Mouse (Mus musculus) heart, embryonic 10.5 days (tissue): ENCODE results near the gene Dync1h1. TPM values are rescaled to one million over a fixed set of nuclear protein-coding genes. Genes with fewer than 3 reads are reported as not detected.
"Not testable (repeated sequence)": the region's sequence is repeated elsewhere in the genome, so short reads cannot be mapped to it uniquely, and the experiment has no call there.

Experiments
- DNase-seq: peaks from one replicate; pipeline ENCODE4 v3.0.0-alpha.2; 2017; ENCODE audit warnings: low spot score
- H3K27ac ChIP-seq: fragments of 300-500 bp; sonication (generic); 2 replicates; pipeline ENCODE4 v1.5.1; 2016; ENCODE audit warnings: mild to moderate bottlenecking
- H3K27me3 ChIP-seq: fragments of 300-500 bp; sonication (generic); 2 replicates; pipeline ENCODE4 v1.6.1; 2016; ENCODE audit warnings: mild to moderate bottlenecking; ENCODE audit not compliant: poor library complexity, insufficient read depth, severe bottlenecking
- H3K36me3 ChIP-seq: fragments of 300-500 bp; sonication (generic); 2 replicates; pipeline ENCODE4 v1.6.1; 2016; ENCODE audit warnings: mild to moderate bottlenecking, moderate library complexity
- H3K4me1 ChIP-seq: fragments of 300-500 bp; sonication (generic); 2 replicates; pipeline ENCODE4 v1.6.1; 2016; ENCODE audit warnings: mild to moderate bottlenecking
- H3K4me3 ChIP-seq: fragments of 300-500 bp; sonication (generic); 2 replicates; pipeline ENCODE4 v1.5.1; 2016; ENCODE audit warnings: mild to moderate bottlenecking, moderate library complexity
- H3K9me3 ChIP-seq: fragments of 300-500 bp; sonication (generic); 2 replicates; pipeline ENCODE4 v1.6.1; 2016; ENCODE audit warnings: mild to moderate bottlenecking, moderate library complexity
- WGBS: fragments of 180-500 bp; shearing (Covaris S2); methylation state at CpG from one replicate; pipeline ENCODE4 v1.1.7; 2016; 5-methylcytosine and 5-hydroxymethylcytosine counted together
- polyA plus RNA-seq: library from polyadenylated mRNA; unstranded; fragments of >200 nt; fragmentation: Nextera tagmentation; extraction: Ambion mirVana; gene quantifications from 2 replicates; pipeline ENCODE4 v1.2.1, GENCODE M21; 2016

Dync1h1 gene
- polyA plus RNA-seq, 1 experiment from 2014 or later = 51.6 TPM

DNA sequence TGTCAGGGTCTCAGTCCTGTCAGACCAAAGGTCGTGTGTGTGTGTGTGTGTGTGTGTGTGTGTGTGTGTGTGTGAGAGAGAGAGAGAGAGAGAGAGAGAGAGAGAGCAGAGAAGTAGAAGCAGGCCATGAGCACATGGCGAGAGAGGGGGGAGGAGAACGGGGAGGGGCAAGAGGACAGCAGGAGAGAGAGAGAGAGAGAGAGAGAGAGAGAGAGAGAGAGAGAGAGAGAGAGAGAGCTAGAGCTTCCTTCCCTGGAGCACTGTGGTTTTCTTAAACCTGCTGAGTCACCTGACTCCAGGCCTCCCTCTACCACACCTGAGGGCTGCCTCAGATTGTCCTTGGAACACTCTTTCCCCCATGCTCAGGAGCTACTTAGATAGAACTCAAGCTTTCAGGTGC lies 100.1 kb downstream of the Dync1h1 start:
- peaks cover 54% of the 10 kb centered on the region for H3K4me1 ChIP-seq
- peak overlapping the region; percentile 83 for H3K27ac ChIP-seq
- not testable (repeated sequence) for H3K36me3 ChIP-seq, DNase-seq, H3K27me3 ChIP-seq, H3K9me3 ChIP-seq, H3K4me3 ChIP-seq
- WGBS = 18% methylated on average over 3 of the region's 3 CpGs

DNA sequence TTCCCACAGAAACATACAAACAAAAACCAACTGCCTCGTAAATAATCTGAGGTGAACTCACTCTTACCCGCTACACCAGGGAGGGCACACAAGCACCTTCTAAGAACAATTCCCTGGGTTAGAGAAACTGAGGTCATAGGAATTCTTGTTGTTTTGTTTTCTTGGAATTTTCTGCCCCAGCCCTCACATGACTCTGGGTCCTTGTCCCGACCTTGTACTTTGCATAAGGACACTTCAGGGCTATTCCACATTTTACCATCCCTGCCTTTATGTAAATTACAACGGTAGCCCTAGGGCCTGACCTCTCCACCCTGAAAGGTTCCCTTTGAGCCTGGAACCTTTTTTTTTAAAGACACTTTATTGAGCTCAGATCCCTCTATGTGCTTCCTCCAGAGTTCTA lies 101.3 kb downstream of the Dync1h1 start, which contains the start of gene Hsp90aa1:
TSS of gene Hsp90aa1 (minus strand) at position 173 of the 400 bp plus-strand sequence.
- Histone ChIP-seq H3K9me3 (no peaks in the 10 kb centered on the region), H3K4me3 (no peak within 1 kb of the TSS), H3K4me1 (peaks cover 50% of the 10 kb centered on the region), H3K36me3 (no peaks in the 10 kb centered on the region), H3K27me3 (0 out of 2 replicates have a peak, but pooled peaks cover 6% of the 10 kb centered on the region), H3K27ac (peak within 1 kb of the TSS; percentile 83)
- DNase-seq = no peak
- WGBS = 47% methylated on average over 4 of the region's 4 CpGs

- DNase-seq = peak; percentile 92
- WGBS = 21% methylated on average over 8 of the region's 8 CpGs
- Histone ChIP-seq H3K27ac (0 out of 2 replicates have a peak overlapping the region, but pooled peaks have one; percentile 11), H3K36me3 (no peaks in the 10 kb centered on the region), H3K27me3 (0 out of 2 replicates have a peak, but pooled peaks cover 6% of the 10 kb centered on the region), H3K9me3 (no peaks in the 10 kb centered on the region), H3K4me3 (no peak overlapping the region), H3K4me1 (peaks cover 45% of the 10 kb centered on the region)
Measured at GRCm38 (mm10) chr12:110703008-110703471, 101.8 kb downstream of the Dync1h1 start.

GRCm38 (mm10) chr12:110703682-110704081 lies 102.4 kb downstream of the Dync1h1 start:
- Histone ChIP-seq H3K27ac (no peak overlapping the region), H3K27me3 (0 out of 2 replicates have a peak, but pooled peaks cover 6% of the 10 kb centered on the region), H3K9me3 (no peaks in the 10 kb centered on the region), H3K36me3 (no peaks in the 10 kb centered on the region), H3K4me1 (peaks cover 39% of the 10 kb centered on the region), H3K4me3 (no peak overlapping the region)
- DNase-seq = no peak
- 65% methylated on average over 7 of the region's 7 CpGs for WGBS

GRCm38 (mm10) chr12:110705419-110705818 lies 104.2 kb downstream of the Dync1h1 start:
- peaks cover 29% of the 10 kb centered on the region for H3K4me1 ChIP-seq
- H3K9me3 ChIP-seq, H3K36me3 ChIP-seq, DNase-seq, H3K27ac ChIP-seq, H3K27me3 ChIP-seq, H3K4me3 ChIP-seq: not testable (repeated sequence)
- WGBS = 77% methylated on average over 4 of the region's 4 CpGs

- no peaks in the 10 kb centered on the region for H3K9me3 ChIP-seq
- H3K4me3 ChIP-seq = peak overlapping the region; percentile 60
- no peaks in the 10 kb centered on the region for H3K36me3 ChIP-seq
- 0 out of 2 replicates have a peak, but pooled peaks cover 6% of the 10 kb centered on the region for H3K27me3 ChIP-seq
- WGBS = 1% methylated on average over 27 of the region's 27 CpGs
- H3K4me1 ChIP-seq = peaks cover 21% of the 10 kb centered on the region
- H3K27ac ChIP-seq = peak overlapping the region; percentile 75
- peak; percentile 93 for DNase-seq
Measured at GRCm38 (mm10) chr12:110706337-110707231, 105.3 kb downstream of the Dync1h1 start.

- H3K4me3 ChIP-seq = no peak overlapping the region
- WGBS = 84% methylated on average over 7 of the region's 7 CpGs
- H3K9me3 ChIP-seq = no peaks in the 10 kb centered on the region
Measured at GRCm38 (mm10) chr12:110707451-110707850, 106.2 kb downstream of the Dync1h1 start.

DNA sequence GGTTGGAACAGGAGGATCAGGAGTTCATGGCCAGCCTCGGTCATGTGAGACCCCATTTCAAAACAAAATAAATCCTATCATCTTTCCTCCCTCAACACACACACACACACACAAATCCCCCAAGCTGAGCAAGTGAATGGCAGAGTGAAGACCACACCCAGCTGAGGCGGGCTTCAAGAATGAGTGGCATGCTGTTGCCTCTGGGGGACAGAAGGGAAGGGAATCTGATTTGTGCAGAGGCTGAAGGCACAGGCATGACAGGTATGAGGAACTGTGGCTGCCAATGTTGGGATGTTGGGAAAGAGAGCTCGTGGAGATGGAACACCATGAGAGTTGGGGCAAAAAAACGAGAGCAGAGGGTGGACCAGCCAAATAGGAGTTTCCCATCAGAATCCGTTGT lies 110.0 kb downstream of the Dync1h1 start:
- peaks cover 10% of the 10 kb centered on the region; the same call in 1 of the 2 replicates for H3K4me1 ChIP-seq
- no peak for DNase-seq
- WGBS = 56% methylated on average over 5 of the region's 5 CpGs

More at GRCm38 (mm10) chr12:110707451-110707850, 106.2 kb downstream of the Dync1h1 start:
- 0 out of 2 replicates have a peak, but pooled peaks cover 6% of the 10 kb centered on the region for H3K27me3 ChIP-seq
- no peak for DNase-seq
- H3K4me1 ChIP-seq = peaks cover 18% of the 10 kb centered on the region; the same call in 1 of the 2 replicates
- H3K36me3 ChIP-seq = no peaks in the 10 kb centered on the region
- H3K27ac ChIP-seq = no peak overlapping the region; the same call in 1 of the 2 replicates

DNA sequence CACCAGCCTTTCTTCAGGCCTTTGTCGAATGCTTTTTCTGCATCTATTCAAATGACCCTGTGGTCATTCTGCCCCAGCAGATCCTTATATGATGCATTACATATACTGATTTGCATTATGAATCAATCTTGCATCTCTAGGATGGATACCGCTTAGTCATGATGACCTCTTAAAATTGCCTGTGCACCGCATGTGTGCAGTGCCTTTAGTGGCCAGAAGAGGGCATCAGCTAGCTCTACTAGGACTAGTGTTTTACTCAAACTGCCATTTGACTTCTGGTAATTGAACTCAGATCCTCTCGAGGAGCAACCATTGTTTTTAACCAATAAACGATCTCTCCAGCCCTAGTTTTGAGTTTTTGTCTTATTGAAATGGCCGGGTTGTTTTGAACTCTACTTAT lies 112.5 kb downstream of the Dync1h1 start:
- no peaks in the 10 kb centered on the region for H3K36me3 ChIP-seq
- no peak for DNase-seq
- 94% methylated on average over 6 of the region's 6 CpGs for WGBS
- no peak overlapping the region for H3K4me3 ChIP-seq
- H3K27me3 ChIP-seq = peaks cover 8% of the 10 kb centered on the region
- no peak overlapping the region for H3K27ac ChIP-seq
- 0 out of 2 replicates have a peak, but pooled peaks cover 7% of the 10 kb centered on the region for H3K4me1 ChIP-seq
- no peaks in the 10 kb centered on the region for H3K9me3 ChIP-seq

More for the DNA sequence above, 110.0 kb downstream of the Dync1h1 start:
- Histone ChIP-seq H3K9me3 (no peaks in the 10 kb centered on the region), H3K27me3 (no peaks in the 10 kb centered on the region), H3K4me3 (no peak overlapping the region), H3K36me3 (no peaks in the 10 kb centered on the region), H3K27ac (no peak overlapping the region)

GRCm38 (mm10) chr12:110714215-110714614 lies 113.0 kb downstream of the Dync1h1 start:
- Histone ChIP-seq H3K9me3 (no peaks in the 10 kb centered on the region), H3K4me3 (no peak overlapping the region), H3K27me3 (peaks cover 13% of the 10 kb centered on the region), H3K4me1 (0 out of 2 replicates have a peak, but pooled peaks cover 7% of the 10 kb centered on the region), H3K27ac (no peak overlapping the region), H3K36me3 (no peaks in the 10 kb centered on the region)
- no peak for DNase-seq
- 86% methylated on average over 6 of the region's 6 CpGs for WGBS

DNA sequence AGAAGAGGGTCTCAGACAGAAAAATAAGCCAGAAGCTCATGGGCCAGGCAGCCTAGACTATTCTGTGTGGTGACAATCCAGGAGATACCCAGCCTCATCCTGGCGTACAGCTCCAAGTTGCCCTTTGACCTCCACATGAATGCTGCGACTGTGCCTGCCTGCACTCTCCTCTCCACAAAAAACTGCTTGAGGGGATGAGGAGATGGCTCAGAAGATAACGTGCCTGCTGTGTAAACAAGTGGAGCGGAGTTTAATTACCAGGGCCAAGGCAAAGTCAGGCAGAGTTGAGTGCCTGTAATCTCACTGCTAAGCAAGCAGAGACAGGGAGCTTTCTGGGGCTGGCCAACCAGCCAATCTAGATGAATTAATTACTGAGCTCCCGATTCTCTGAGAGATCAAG lies 114.8 kb downstream of the Dync1h1 start:
- DNase-seq = no peak
- Histone ChIP-seq H3K36me3 (no peaks in the 10 kb centered on the region), H3K4me3 (no peak overlapping the region), H3K27me3 (peaks cover 26% of the 10 kb centered on the region), H3K4me1 (0 out of 2 replicates have a peak, but pooled peaks cover 7% of the 10 kb centered on the region), H3K9me3 (no peaks in the 10 kb centered on the region), H3K27ac (no peak overlapping the region)
- 21% methylated on average over 5 of the region's 5 CpGs for WGBS
